Mouse (Mus musculus) CH12.LX (cell line): ENCODE measurements at regions not wholly inside any gene's neighbourhood (a gene's known extent, or its start where the extent isn't known, plus 50 kb on each side); places are given as distances from the start of the nearest gene placed in this dataset.

Experiments
- DNase-seq: peaks from one replicate; pipeline ENCODE4 v3.0.0-alpha.2; 2013; ENCODE audit errors: extremely low read depth
- H3K27ac ChIP-seq: 2 replicates; pipeline ENCODE4 v1.5.1; 2012; ENCODE audit warnings: low read depth, mild to moderate bottlenecking, control low read depth, moderate library complexity; ENCODE audit not compliant: insufficient read depth
- H3K27me3 ChIP-seq: replicated peaks from 2 replicates; pipeline ENCODE3; 2012; ENCODE audit warnings: inconsistent platforms
- H3K36me3 ChIP-seq, 2 experiments: replicated peaks in 1 of 2; 2 replicates each; pipeline versions ENCODE3 to v1.6.1; 2012; ENCODE audit warnings: inconsistent platforms in 1 of 2, low read length in 1 of 2, mild to moderate bottlenecking in 1 of 2, mixed read lengths in 1 of 2, moderate library complexity in 1 of 2; ENCODE audit not compliant: control insufficient read depth in 1 of 2, insufficient read depth in 1 of 2
- H3K4me1 ChIP-seq, 2 experiments: 2 replicates each; pipeline ENCODE4 v1.6.1; 2012; ENCODE audit warnings: inconsistent platforms in 1 of 2, moderate library complexity in 1 of 2; ENCODE audit not compliant: insufficient read depth in 2 of 2, control insufficient read depth in 1 of 2
- H3K4me2 ChIP-seq: 2 replicates; pipeline ENCODE4 v1.6.1; 2012; ENCODE audit warnings: low read depth, mild to moderate bottlenecking, control low read depth; ENCODE audit not compliant: poor library complexity, insufficient read depth, severe bottlenecking
- H3K4me3 ChIP-seq, 3 experiments: fragments of 150-350 bp in 1 of 3; sonication (generic) in 1 of 3; replicated peaks in 1 of 3; 2 replicates each; pipeline versions ENCODE3 to v1.5.1; 2011 to 2012; ENCODE audit warnings: low read depth in 2 of 3, low read length in 2 of 3, mild to moderate bottlenecking in 2 of 3, moderate library complexity in 2 of 3, control low read depth in 1 of 3, improper control_type of control experiment in 1 of 3, inconsistent platforms in 1 of 3, mixed read lengths in 1 of 3; ENCODE audit not compliant: poor library complexity in 1 of 3
- H3K79me2 ChIP-seq: replicated peaks from 2 replicates; pipeline ENCODE4 v1.6.1; 2012; ENCODE audit warnings: mild to moderate bottlenecking, moderate library complexity; ENCODE audit not compliant: control insufficient read depth, poor library complexity, insufficient read depth, severe bottlenecking; ENCODE audit errors: extremely low read depth
- H3K9ac ChIP-seq: 2 replicates; pipeline ENCODE4 v1.6.1; 2012; ENCODE audit warnings: low read depth, mild to moderate bottlenecking, control low read depth, moderate library complexity; ENCODE audit not compliant: insufficient read depth
- H3K9me3 ChIP-seq: replicated peaks from 2 replicates; pipeline ENCODE3; 2012; ENCODE audit warnings: low read length, inconsistent platforms, mixed read lengths
- CTCF ChIP-seq, 2 experiments: IDR thresholded peaks in 1 of 2; conservative IDR thresholded peaks in 1 of 2; 2 replicates each; pipeline ENCODE4 v1.5.1; 2011 to 2012; ENCODE audit warnings: low read depth in 2 of 2, low read length in 2 of 2, improper control_type of control experiment in 1 of 2, inconsistent platforms in 1 of 2, mild to moderate bottlenecking in 1 of 2, moderate library complexity in 1 of 2
- ELF1 ChIP-seq: IDR thresholded peaks from 2 replicates; pipeline ENCODE4 v1.6.1; 2014; ENCODE audit warnings: low read depth, mild to moderate bottlenecking, inconsistent platforms, low read length, improper control_type of control experiment
- HCFC1 ChIP-seq: IDR thresholded peaks from 2 replicates; pipeline ENCODE4 v1.6.1; 2012; ENCODE audit warnings: low read depth, mild to moderate bottlenecking, inconsistent platforms, low read length, improper control_type of control experiment
- IRF4 ChIP-seq: IDR thresholded peaks from 2 replicates; pipeline ENCODE4 v1.6.1; 2014; ENCODE audit warnings: low read depth, mild to moderate bottlenecking, inconsistent platforms, low read length, improper control_type of control experiment
- JUND ChIP-seq: conservative IDR thresholded peaks from 2 replicates; pipeline ENCODE4 v1.6.1; 2011; ENCODE audit warnings: low read depth, low read length, improper control_type of control experiment
- KAT2A ChIP-seq: IDR thresholded peaks from 2 replicates; pipeline ENCODE4 v1.6.1; 2012; ENCODE audit warnings: low read length, improper control_type of control experiment, inconsistent platforms; ENCODE audit not compliant: insufficient replicate concordance
- MAFK ChIP-seq: IDR thresholded peaks from 2 replicates; pipeline ENCODE4 v1.6.1; 2011; ENCODE audit warnings: low read length, improper control_type of control experiment; ENCODE audit not compliant: insufficient replicate concordance
- MAX ChIP-seq: IDR thresholded peaks from 2 replicates; pipeline ENCODE4 v1.6.1; 2011; ENCODE audit warnings: low read length, improper control_type of control experiment
- MAZ ChIP-seq: IDR thresholded peaks from 2 replicates; pipeline ENCODE4 v1.6.1; 2012; ENCODE audit warnings: low read depth, mild to moderate bottlenecking, inconsistent platforms, low read length, improper control_type of control experiment, moderate library complexity
- MEF2A ChIP-seq: IDR thresholded peaks from 2 replicates; pipeline ENCODE4 v1.6.1; 2014; ENCODE audit warnings: low read depth, mild to moderate bottlenecking, inconsistent platforms, low read length, improper control_type of control experiment, borderline replicate concordance
- MYC ChIP-seq: IDR thresholded peaks from 2 replicates; pipeline ENCODE4 v1.6.1; 2011; ENCODE audit warnings: low read depth, mild to moderate bottlenecking, improper control_type of control experiment, low read length
- NRF1 ChIP-seq: IDR thresholded peaks from 2 replicates; pipeline ENCODE4 v1.6.1; 2014; ENCODE audit warnings: low read depth, mild to moderate bottlenecking, inconsistent platforms, low read length, improper control_type of control experiment, moderate library complexity
- SMC3 ChIP-seq: IDR thresholded peaks from 2 replicates; pipeline ENCODE4 v1.6.1; 2011; ENCODE audit warnings: low read depth, low read length, improper control_type of control experiment
- TCF12 ChIP-seq: IDR thresholded peaks from 2 replicates; pipeline ENCODE4 v1.6.1; 2014; ENCODE audit warnings: low read depth, mild to moderate bottlenecking, inconsistent platforms, low read length, improper control_type of control experiment
- USF1 ChIP-seq: IDR thresholded peaks from 2 replicates; pipeline ENCODE4 v1.6.1; 2014; ENCODE audit warnings: low read depth, mild to moderate bottlenecking, inconsistent platforms, low read length, improper control_type of control experiment
- USF2 ChIP-seq: conservative IDR thresholded peaks from 2 replicates; pipeline ENCODE4 v1.6.1; 2011; ENCODE audit warnings: low read depth, low read length, improper control_type of control experiment
- ZNF384 ChIP-seq: IDR thresholded peaks from 2 replicates; pipeline ENCODE4 v1.6.1; 2012; ENCODE audit warnings: low read depth, low read length, improper control_type of control experiment, inconsistent platforms
- dilution Hi-C: fragments of 300-500 bp; cut with MboI; formaldehyde crosslinking; loops from 2 replicates; pipeline ENCODE4 v1.14.3; 2020; ENCODE audit warnings: low sequenced_read_pairs; ENCODE audit not compliant: extremely low pct_unique_long_range_greater_than_20kb, extremely low pct_ligation_motif_present
- in situ Hi-C: fragments of 300-500 bp; cut with MboI; formaldehyde crosslinking; loops from 3 replicates; pipeline ENCODE4 v1.14.3; 2019; ENCODE audit warnings: low sequenced_read_pairs, low pct_ligation_motif_present, low pct_unique_long_range_greater_than_20kb, mixed read lengths

GRCm38 (mm10) chr15:85667906-85668590, 66.7 kb upstream of the Ppara start:
- no peaks in the 10 kb centered on the region for H3K79me2 ChIP-seq
- H3K4me3 ChIP-seq = peak overlapping the region in 2 of 3 experiments; percentile 39 to 42
- dilution Hi-C loops (no loop called here), in situ Hi-C loops (no loop called here)
- no peak overlapping the region for H3K27ac ChIP-seq
- TF ChIP-seq MAFK = no peak
- TF ChIP-seq MEF2A = no peak
- TF ChIP-seq ZNF384 = peak; percentile 62; the same call in 1 of the 2 replicates
- peaks cover 0 to 3% of the 10 kb centered on the region in 2 experiments; a peak in 1 of 4 replicates for H3K4me1 ChIP-seq
- no peaks in the 10 kb centered on the region for H3K36me3 ChIP-seq
- no peaks in the 10 kb centered on the region for H3K27me3 ChIP-seq
- H3K9me3 ChIP-seq = peaks cover 18% of the 10 kb centered on the region
- H3K9ac ChIP-seq = peak overlapping the region; percentile 91
- DNase-seq = no peak
- peak overlapping the region; percentile 93 for H3K4me2 ChIP-seq

DNA sequence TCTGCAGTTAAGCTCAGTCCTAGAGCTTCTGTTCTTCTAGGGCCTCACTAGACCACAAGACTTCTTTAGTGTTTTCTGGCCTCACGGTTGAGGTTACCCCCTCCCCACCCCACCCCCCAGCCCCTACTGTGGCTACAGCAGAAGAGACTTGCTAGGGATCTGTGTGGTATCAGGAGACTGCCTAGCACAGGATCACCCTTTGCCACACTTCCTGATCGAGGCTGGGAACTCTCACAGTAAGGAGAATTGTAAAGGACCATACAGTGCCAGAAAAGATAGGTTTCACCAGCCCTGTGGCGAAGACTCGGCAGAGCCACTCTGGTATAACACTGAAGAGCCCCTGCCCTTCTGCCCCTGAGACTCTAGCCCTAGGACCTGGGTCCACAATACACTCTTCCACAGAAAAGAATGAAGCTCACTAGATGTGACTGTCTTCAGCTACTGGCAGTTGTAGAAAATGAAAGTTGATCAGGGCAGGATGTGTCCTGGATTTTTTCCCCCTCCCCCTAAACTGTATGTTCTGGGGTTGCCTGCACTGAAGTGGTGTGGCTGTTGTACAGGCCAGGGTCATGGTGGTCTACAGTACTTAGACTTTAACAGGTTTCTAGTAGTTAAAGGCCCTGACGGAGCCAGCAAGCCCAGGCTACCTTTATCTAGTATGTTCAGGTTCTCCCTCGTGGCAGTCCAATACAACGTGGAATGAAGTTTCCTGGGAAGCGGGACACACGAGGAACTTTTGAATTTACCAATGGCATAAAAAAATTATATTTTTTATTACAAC, 65.7 kb upstream of the Ppara start:
- no peaks in the 10 kb centered on the region for H3K27me3 ChIP-seq
- H3K4me2 ChIP-seq = no peak overlapping the region

DNA sequence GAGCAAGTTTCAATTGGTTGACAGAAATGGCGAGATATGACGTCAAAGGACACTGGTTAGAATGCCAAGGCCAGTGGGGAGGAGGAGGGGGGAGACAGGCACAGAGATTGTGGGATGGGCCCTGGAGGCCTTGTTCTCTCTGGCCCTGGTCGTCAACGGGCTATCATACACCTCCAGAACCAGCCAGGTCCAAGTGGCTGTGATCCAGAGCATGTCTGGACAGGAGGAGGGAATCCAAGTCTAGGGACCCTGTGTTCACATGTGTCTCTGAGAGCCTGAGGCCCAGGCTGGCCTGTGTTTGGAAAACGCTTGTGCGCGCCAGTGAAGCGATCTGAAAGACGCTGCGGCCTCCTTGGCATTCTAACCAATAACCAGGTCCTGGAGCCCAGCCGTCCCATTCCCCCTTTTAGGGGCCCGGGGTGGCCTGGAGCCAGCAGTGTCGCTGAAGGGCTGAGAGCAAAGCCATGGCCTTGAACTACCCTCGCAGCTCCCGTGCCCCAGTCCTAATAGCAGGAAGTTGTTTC, 65.1 kb upstream of the Ppara start:
- Histone ChIP-seq H3K4me2 (no peak overlapping the region), H3K27ac (no peak overlapping the region)

More for the DNA sequence above, 65.7 kb upstream of the Ppara start:
- H3K79me2 ChIP-seq = no peaks in the 10 kb centered on the region
- dilution Hi-C loops = no loop called here
- peaks cover 18% of the 10 kb centered on the region for H3K9me3 ChIP-seq
- no peak overlapping the region for H3K9ac ChIP-seq
- no peak overlapping the region for H3K4me3 ChIP-seq
- H3K36me3 ChIP-seq = no peaks in the 10 kb centered on the region
- no peak for DNase-seq
- TF ChIP-seq MYC = no peak
- H3K27ac ChIP-seq = no peak overlapping the region
- peaks cover under 1 to 10% of the 10 kb centered on the region in 2 experiments for H3K4me1 ChIP-seq
- in situ Hi-C loops = no loop called here

More for the DNA sequence above, 65.1 kb upstream of the Ppara start:
- H3K27me3 ChIP-seq = no peaks in the 10 kb centered on the region
- H3K9ac ChIP-seq = no peak overlapping the region
- no peaks in the 10 kb centered on the region for H3K79me2 ChIP-seq
- in situ Hi-C loops = no loop called here
- no peak for DNase-seq
- peaks cover 5 to 16% of the 10 kb centered on the region in 2 experiments for H3K4me1 ChIP-seq
- peaks cover 18% of the 10 kb centered on the region for H3K9me3 ChIP-seq
- no peak overlapping the region for H3K4me3 ChIP-seq
- no peaks in the 10 kb centered on the region for H3K36me3 ChIP-seq
- no peak for TF ChIP-seq MAZ
- no peak for TF ChIP-seq CTCF (conservative IDR thresholded peaks at IDR 0.05 in 1 of 2, IDR thresholded peaks at IDR 0.05 in 1 of 2; ENCODE audit: low read depth in 2 of 2, low read length in 2 of 2)
- no peak for TF ChIP-seq NRF1
- no peak for TF ChIP-seq SMC3
- TF ChIP-seq KAT2A = no peak
- no peak for TF ChIP-seq MEF2A
- TF ChIP-seq ELF1 = no peak
- TF ChIP-seq USF1 = no peak
- no peak for TF ChIP-seq HCFC1
- TF ChIP-seq MAX = no peak
- TF ChIP-seq IRF4 = no peak
- TF ChIP-seq JUND = no peak
- no peak for TF ChIP-seq TCF12
- TF ChIP-seq USF2 = no peak
- TF ChIP-seq, all 38 proteins: peak for 0
- dilution Hi-C loops = no loop called here
